Mouse (Mus musculus) hindbrain, embryonic 12.5 days (tissue): ENCODE data around the gene 4930524B15Rik. TPM values are rescaled to one million over a fixed set of nuclear protein-coding genes. Genes with fewer than 3 reads are reported as not detected.

ENCODE experiments used
- ATAC-seq: fragments of 200-750 bp; cut with Nextera tagmentation; 2 replicates; pipeline ENCODE4 v1.8.0; 2017; ENCODE audit warnings: moderate TSS enrichment; ENCODE audit not compliant: low FRiP score
- H3K27ac ChIP-seq: fragments of 300-500 bp; sonication (generic); 2 replicates; pipeline ENCODE4 v1.5.1; 2016; ENCODE audit warnings: mild to moderate bottlenecking
- H3K27me3 ChIP-seq: fragments of 300-500 bp; sonication (generic); 2 replicates; pipeline ENCODE4 v1.6.1; 2016; ENCODE audit warnings: mild to moderate bottlenecking
- H3K36me3 ChIP-seq: fragments of 300-500 bp; sonication (generic); 2 replicates; pipeline ENCODE4 v1.6.1; 2016; ENCODE audit warnings: mild to moderate bottlenecking
- H3K4me1 ChIP-seq: fragments of 300-500 bp; sonication (generic); 2 replicates; pipeline ENCODE4 v1.6.1; 2016
- H3K4me2 ChIP-seq: fragments of 300-500 bp; sonication (generic); replicated peaks from 2 replicates; pipeline ENCODE4 v1.6.1; 2016; ENCODE audit warnings: mild to moderate bottlenecking
- H3K4me3 ChIP-seq: fragments of 300-500 bp; sonication (generic); 2 replicates; pipeline ENCODE4 v1.5.1; 2016; ENCODE audit warnings: mild to moderate bottlenecking
- H3K9ac ChIP-seq: fragments of 300-500 bp; sonication (generic); 2 replicates; pipeline ENCODE4 v1.6.1; 2016; ENCODE audit warnings: mild to moderate bottlenecking, moderate library complexity
- H3K9me3 ChIP-seq: fragments of 300-500 bp; sonication (generic); replicated peaks from 2 replicates; pipeline ENCODE4 v1.6.1; 2016; ENCODE audit warnings: mild to moderate bottlenecking
- WGBS: fragments of 180-500 bp; shearing (Covaris S2); methylation state at CpG from one replicate; pipeline ENCODE4 v1.1.7; 2016; 5-methylcytosine and 5-hydroxymethylcytosine counted together
- polyA plus RNA-seq: library from polyadenylated mRNA; unstranded; fragments of >200 nt; fragmentation: Nextera tagmentation; extraction: Ambion mirVana; gene quantifications from 2 replicates; pipeline ENCODE4 v1.2.1, GENCODE M21; 2016

4930524B15Rik gene
- 0.40 and 0.58 TPM in 2 replicates for polyA plus RNA-seq

DNA sequence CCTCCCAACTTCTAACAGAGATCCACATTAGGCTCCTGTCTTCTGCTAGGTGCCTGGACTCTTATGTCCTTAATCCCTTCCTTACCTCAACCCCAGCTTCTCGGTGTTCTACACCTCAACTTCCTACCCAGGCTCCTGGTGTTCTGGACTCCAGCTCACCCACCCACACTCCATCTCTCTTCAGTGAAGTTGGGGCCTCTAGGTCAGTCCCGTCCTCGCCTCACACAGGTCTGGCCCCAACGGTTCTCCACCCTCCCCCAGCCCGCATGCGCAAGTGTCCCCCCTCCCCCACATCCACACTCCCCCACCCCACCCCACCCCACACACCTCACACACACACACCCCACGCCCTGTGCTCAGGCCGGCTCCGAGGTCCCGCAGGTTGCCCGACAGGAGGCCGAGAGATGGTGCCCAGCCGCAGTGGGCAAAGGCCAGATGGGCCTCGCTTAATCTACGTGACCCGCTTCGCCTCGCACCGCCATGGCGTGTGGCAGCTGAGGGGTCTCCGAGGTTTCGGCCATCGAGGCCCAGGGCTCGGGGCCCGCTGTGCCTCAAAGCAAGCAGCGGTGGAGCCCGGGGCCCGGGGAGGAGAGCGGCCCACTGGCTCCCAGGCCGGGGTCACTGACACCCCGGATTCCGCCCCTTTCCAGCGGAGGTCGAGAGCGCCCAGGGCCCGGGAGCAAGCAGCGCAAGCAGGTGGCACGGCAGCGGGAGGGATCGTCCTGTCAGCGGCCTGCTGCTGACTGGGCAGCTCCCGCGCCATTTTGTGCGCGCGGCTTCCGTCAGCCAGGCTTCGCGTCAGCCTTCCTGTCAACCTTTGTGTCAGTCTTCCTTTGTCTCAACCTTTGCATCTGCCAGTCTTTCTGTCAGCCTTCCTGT lies at the start of gene 4930524B15Rik:
4930524B15Rik (plus strand) TSS at position 337 of the 879 bp plus-strand sequence.
- WGBS: 46% methylated on average over 49 of the region's 49 CpGs
- Histone ChIP-seq H3K9me3 (no peaks in the 10 kb centered on the region), H3K4me1 (no peaks in the 10 kb centered on the region; the same call in 1 of the 2 replicates), H3K4me3 (peak within 1 kb of the TSS; percentile 28), H3K27ac (no peak within 1 kb of the TSS), H3K36me3 (no peaks in the 10 kb centered on the region), H3K9ac (peak within 1 kb of the TSS; percentile 49; the same call in 1 of the 2 replicates), H3K4me2 (peak within 1 kb of the TSS; percentile 54), H3K27me3 (no peaks in the 10 kb centered on the region)
- peak; percentile 68; the same call in 1 of the 2 replicates for ATAC-seq

- H3K27ac ChIP-seq: no peak overlapping the region
- H3K27me3 ChIP-seq: no peaks in the 10 kb centered on the region
- no peak overlapping the region for H3K4me3 ChIP-seq
- 85% methylated on average over 1 of the region's 1 CpGs for WGBS
- no peaks in the 10 kb centered on the region for H3K4me1 ChIP-seq
- H3K9me3 ChIP-seq: no peaks in the 10 kb centered on the region
- no peak overlapping the region for H3K9ac ChIP-seq
- no peak for ATAC-seq
- peaks cover 13% of the 10 kb centered on the region for H3K36me3 ChIP-seq
- no peak overlapping the region for H3K4me2 ChIP-seq
Measured at GRCm38 (mm10) chr11:31917769-31918168, 47.6 kb upstream of the 4930524B15Rik start.

- no peak for ATAC-seq
- no peaks in the 10 kb centered on the region for H3K27me3 ChIP-seq
- WGBS: 95% methylated on average over 10 of the region's 10 CpGs
- H3K4me3 ChIP-seq: no peak overlapping the region
- no peak overlapping the region for H3K9ac ChIP-seq
- no peaks in the 10 kb centered on the region for H3K9me3 ChIP-seq
- no peaks in the 10 kb centered on the region for H3K4me1 ChIP-seq
- no peak overlapping the region for H3K4me2 ChIP-seq
- H3K27ac ChIP-seq: no peak overlapping the region
- H3K36me3 ChIP-seq: peaks cover 57% of the 10 kb centered on the region
Measured at GRCm38 (mm10) chr11:31930051-31930450, 35.3 kb upstream of the 4930524B15Rik start.

DNA sequence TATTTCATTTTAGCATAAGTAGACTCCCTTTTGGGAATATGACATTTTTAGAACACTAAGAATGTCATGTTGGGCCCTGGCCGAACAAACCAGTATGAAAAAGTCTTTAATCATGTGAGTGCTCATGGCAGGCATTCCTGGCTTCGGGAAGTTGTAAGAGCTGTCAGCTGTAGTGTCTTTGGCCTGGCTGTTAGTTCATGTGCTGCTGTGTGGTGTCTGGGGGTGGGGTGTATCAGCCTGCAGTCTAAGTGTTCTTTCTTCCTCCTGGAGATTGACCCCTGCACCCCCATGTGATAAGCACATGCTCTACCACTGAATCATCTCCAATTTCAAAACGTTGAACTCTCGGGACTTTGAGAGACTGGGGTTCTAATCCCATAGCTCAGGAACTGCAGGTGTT lies 29.7 kb upstream of the 4930524B15Rik start:
- Histone ChIP-seq H3K36me3 (peaks cover 20% of the 10 kb centered on the region), H3K9me3 (no peaks in the 10 kb centered on the region), H3K27me3 (no peaks in the 10 kb centered on the region), H3K9ac (no peak overlapping the region), H3K27ac (no peak overlapping the region), H3K4me2 (no peak overlapping the region), H3K4me3 (no peak overlapping the region), H3K4me1 (no peaks in the 10 kb centered on the region; the same call in 1 of the 2 replicates)
- ATAC-seq: no peak
- 54% methylated on average over 4 of the region's 4 CpGs for WGBS

- Histone ChIP-seq H3K4me2 (no peak overlapping the region), H3K9me3 (no peaks in the 10 kb centered on the region)
- WGBS: 92% methylated on average over 10 of the region's 10 CpGs
Measured at GRCm38 (mm10) chr11:31936910-31937525, 28.4 kb upstream of the 4930524B15Rik start.

GRCm38 (mm10) chr11:31940898-31941639 lies 24.3 kb upstream of the 4930524B15Rik start:
- Histone ChIP-seq H3K4me3 (no peak overlapping the region), H3K4me2 (no peak overlapping the region; the same call in 1 of the 2 replicates), H3K4me1 (peaks cover 9% of the 10 kb centered on the region), H3K27ac (0 out of 2 replicates have a peak overlapping the region, but pooled peaks have one; percentile 44), H3K36me3 (no peaks in the 10 kb centered on the region), H3K9ac (no peak overlapping the region), H3K9me3 (no peaks in the 10 kb centered on the region), H3K27me3 (no peaks in the 10 kb centered on the region)
- WGBS: 75% methylated on average over 13 of the region's 13 CpGs
- peak; percentile 73 for ATAC-seq

More at GRCm38 (mm10) chr11:31936910-31937525, 28.4 kb upstream of the 4930524B15Rik start:
- ATAC-seq: no peak
- Histone ChIP-seq H3K27me3 (no peaks in the 10 kb centered on the region), H3K4me3 (no peak overlapping the region), H3K27ac (no peak overlapping the region), H3K4me1 (peaks cover 9% of the 10 kb centered on the region), H3K9ac (no peak overlapping the region), H3K36me3 (0 out of 2 replicates have a peak, but pooled peaks cover 7% of the 10 kb centered on the region)

DNA sequence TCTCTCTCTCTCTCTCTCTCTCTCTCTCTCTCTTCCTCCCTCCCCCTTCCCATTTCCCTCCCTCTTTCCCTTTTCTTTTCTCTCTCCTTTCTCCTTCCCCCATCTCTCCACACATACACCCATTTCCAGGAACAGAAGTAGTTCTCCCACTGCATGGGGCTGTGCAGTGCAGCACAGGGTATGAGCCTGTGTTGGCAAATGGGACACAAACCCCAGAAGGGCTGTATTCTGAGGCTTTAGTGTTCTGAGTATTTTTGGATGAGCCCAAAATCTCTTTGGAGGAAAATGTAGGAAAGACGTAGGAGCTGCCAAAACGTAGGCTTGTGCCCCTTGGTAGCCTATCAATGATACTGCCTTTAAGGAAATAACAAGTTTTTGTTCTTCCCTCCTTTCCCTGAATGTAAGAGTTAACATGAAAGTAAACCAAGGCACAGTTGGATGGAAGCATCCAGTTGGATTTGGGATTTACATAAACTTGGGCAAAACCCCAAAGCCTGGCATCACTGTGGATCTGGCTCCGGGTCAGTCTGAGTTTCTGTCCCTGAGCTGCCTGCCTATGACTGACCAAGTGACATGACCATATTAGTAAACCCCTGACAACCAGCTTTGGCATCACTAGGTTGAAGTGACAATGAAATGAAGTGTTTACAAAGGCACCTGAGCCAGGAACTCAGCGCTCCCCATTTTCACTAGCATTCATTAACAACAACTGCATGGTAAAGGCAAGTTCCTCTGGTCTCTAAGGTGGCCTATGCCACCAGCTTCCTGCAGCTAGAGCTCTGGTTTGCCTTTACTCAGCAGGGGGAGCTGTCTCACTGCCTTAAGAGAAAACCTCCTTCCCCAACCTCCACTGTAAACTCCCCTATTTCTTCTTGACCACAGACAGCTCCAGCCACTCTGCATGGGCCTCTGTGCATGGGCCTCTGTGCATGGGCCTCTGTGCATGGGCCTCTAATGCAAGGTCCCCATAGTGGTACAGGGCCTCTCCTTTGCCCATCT lies 23.5 kb upstream of the 4930524B15Rik start:
- no peaks in the 10 kb centered on the region for H3K27me3 ChIP-seq
- H3K9me3 ChIP-seq: no peaks in the 10 kb centered on the region
- WGBS: 86% methylated on average over 4 of the region's 4 CpGs
- ATAC-seq: no peak
- H3K4me1 ChIP-seq: peaks cover 9% of the 10 kb centered on the region
- H3K9ac ChIP-seq: no peak overlapping the region
- no peak overlapping the region for H3K4me3 ChIP-seq
- H3K27ac ChIP-seq: no peak overlapping the region
- no peak overlapping the region for H3K4me2 ChIP-seq
- H3K36me3 ChIP-seq: no peaks in the 10 kb centered on the region

DNA sequence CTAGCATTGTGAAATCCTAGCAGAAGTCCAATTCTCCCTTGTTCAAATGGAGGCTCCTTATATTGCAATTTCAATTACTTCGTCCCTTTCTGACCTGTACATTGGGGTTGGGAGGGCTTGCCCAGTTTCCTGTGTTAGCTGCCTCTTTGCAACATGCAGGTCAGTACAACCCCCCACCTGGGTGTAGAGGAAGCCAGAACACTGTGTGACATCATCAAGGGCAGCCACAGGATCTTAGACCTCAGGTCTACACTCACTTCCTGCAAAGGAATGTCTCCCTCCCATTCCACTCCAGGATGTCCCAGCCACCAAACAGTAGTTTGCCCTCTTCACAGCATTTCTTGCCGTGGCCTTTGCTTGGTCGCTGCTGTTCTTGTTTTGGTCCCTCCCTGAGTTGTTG lies 19.9 kb upstream of the 4930524B15Rik start:
- Histone ChIP-seq H3K27ac (no peak overlapping the region), H3K27me3 (peaks cover 5% of the 10 kb centered on the region), H3K36me3 (no peaks in the 10 kb centered on the region), H3K9ac (no peak overlapping the region), H3K9me3 (no peaks in the 10 kb centered on the region), H3K4me2 (no peak overlapping the region), H3K4me1 (peaks cover 16% of the 10 kb centered on the region), H3K4me3 (no peak overlapping the region)
- ATAC-seq: no peak
- 84% methylated on average over 3 of the region's 3 CpGs for WGBS

- Histone ChIP-seq H3K36me3 (no peaks in the 10 kb centered on the region), H3K27me3 (peaks cover 8% of the 10 kb centered on the region), H3K27ac (no peak overlapping the region), H3K4me2 (peak overlapping the region; percentile 47), H3K9me3 (no peaks in the 10 kb centered on the region), H3K4me3 (peak overlapping the region; percentile 36), H3K9ac (0 out of 2 replicates have a peak overlapping the region, but pooled peaks have one; percentile 20), H3K4me1 (peaks cover 7% of the 10 kb centered on the region)
- ATAC-seq: peak; percentile 63
- 14% methylated on average over 15 of the region's 15 CpGs for WGBS
Measured at GRCm38 (mm10) chr11:31948462-31949330, 16.7 kb upstream of the 4930524B15Rik start.

GRCm38 (mm10) chr11:31949331-31949785 lies 16.0 kb upstream of the 4930524B15Rik start:
- Histone ChIP-seq H3K4me3 (peak overlapping the region; percentile 36), H3K27ac (no peak overlapping the region), H3K9me3 (no peaks in the 10 kb centered on the region), H3K9ac (0 out of 2 replicates have a peak overlapping the region, but pooled peaks have one; percentile 20), H3K27me3 (peaks cover 8% of the 10 kb centered on the region), H3K4me1 (peaks cover 7% of the 10 kb centered on the region), H3K36me3 (no peaks in the 10 kb centered on the region), H3K4me2 (peak overlapping the region; percentile 47)
- 1% methylated on average over 17 of the region's 17 CpGs for WGBS
- ATAC-seq: peak; percentile 84
